In the genomic region with DNA sequence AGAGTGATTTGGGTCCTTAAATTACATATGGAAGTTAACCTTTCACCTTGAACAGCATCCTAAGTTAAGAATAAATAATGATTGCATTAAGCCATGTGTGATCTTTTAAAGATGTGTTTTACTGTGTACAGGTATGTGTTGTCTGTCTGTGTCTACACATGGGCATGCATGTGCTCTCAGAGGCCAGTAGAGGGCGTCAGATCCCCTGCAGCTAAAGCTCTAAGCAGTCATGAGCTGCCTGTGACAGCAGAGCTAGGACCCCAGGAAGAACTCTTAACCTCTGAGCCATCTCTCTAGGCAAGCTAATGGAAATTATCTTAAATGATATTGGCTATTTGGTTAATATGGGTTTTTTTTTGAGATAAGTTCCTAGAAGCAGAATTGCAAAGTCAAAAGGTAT, we compare ENCODE assay signal across 12 mouse cellular contexts.
DNase-seq lines count a peak whose midpoint lies in the region; ATAC-seq and TF ChIP-seq lines count a peak whose summit lies in the region.
"Had no signal": no experiment of that assay in that cellular context is flagged by ENCODE, and none has a peak within 500 bp of the region (broad histone marks: within the 10 kb centered on the region; RNA-seq: fewer than 3 reads in every experiment).

No protein-coding gene starts in this region.

- TF ChIP-seq POLR2A in cerebellum, adult 2 months (IDR thresholded peaks at IDR 0.05; ENCODE audit: borderline replicate concordance, insufficient read depth, low read length), result no peak
- no peak for TF ChIP-seq POLR2A in MEL (IDR thresholded peaks at IDR 0.05; ENCODE audit: control insufficient read depth in 1 of 2, insufficient read depth in 1 of 2, low read depth in 1 of 2, low read length in 2 of 2, poor library complexity in 1 of 2)

- DNase-seq in cerebellum, adult 2 months, result no peak
- no peak for DNase-seq in cerebellum, adult 9-10 months
- DNase-seq in layer of hippocampus, adult 2 months (ENCODE audit: low spot score in 2 of 2), result no peak
- DNase-seq in layer of hippocampus, postnatal 14 days (ENCODE audit: low spot score in 2 of 2), result no peak
- no peak for DNase-seq in MEL (ENCODE audit: low read depth, low spot score)
- no peak for DNase-seq in urinary bladder, postnatal 25 days (ENCODE audit: low spot score)
- DNase-seq in adrenal gland, postnatal 14 days, result no peak
- DNase-seq: thymus, adult 2 months had no signal

- no peak overlapping the region for H3K9ac ChIP-seq in MEL (ENCODE audit: control insufficient read depth, low read depth, low read length, poor library complexity, severe bottlenecking)
- no peak overlapping the region for H3K9ac ChIP-seq in embryonic facial prominence, embryonic 13.5 days
- H3K9ac ChIP-seq: midbrain, embryonic 12.5 days had no signal

- TF ChIP-seq CTCF in cerebellum, adult 2 months (IDR thresholded peaks at IDR 0.05; ENCODE audit: borderline replicate concordance, insufficient read depth, low read depth, low read length), result 0 out of 2 replicates have a peak, but pooled peaks have one; percentile 4
- peak; percentile 71 for TF ChIP-seq CTCF in layer of hippocampus, adult 2 months (conservative IDR thresholded peaks at IDR 0.05)
- TF ChIP-seq CTCF in MEL (IDR thresholded peaks at IDR 0.05 in 2 of 3, conservative IDR thresholded peaks at IDR 0.05 in 1 of 3; ENCODE audit: control insufficient read depth in 1 of 3, insufficient read depth in 1 of 3, low read depth in 2 of 3, low read length in 3 of 3, poor library complexity in 1 of 3, severe bottlenecking in 1 of 3), result peak in 2 of 3 experiments; percentile 11; a peak in 2 of 6 replicates

- 0 out of 2 replicates have a peak, but pooled peaks cover 2% of the 10 kb centered on the region for H3K4me1 ChIP-seq in cerebellum, adult 2 months (ENCODE audit: control insufficient read depth, insufficient read depth, low read length)
- H3K4me1 ChIP-seq in MEL (ENCODE audit: control insufficient read depth in 1 of 2, insufficient read depth in 2 of 2, low read length in 2 of 2), result no peaks in the 10 kb centered on the region
- peaks cover 17% of the 10 kb centered on the region for H3K4me1 ChIP-seq in embryonic facial prominence, embryonic 13.5 days

- no peaks in the 10 kb centered on the region for H3K36me3 ChIP-seq in MEL (ENCODE audit: control insufficient read depth in 1 of 2, insufficient read depth in 2 of 2, low read length in 2 of 2)
- H3K36me3 ChIP-seq in embryonic facial prominence, embryonic 13.5 days, result no peaks in the 10 kb centered on the region
- H3K36me3 ChIP-seq: midbrain, embryonic 12.5 days had no signal

- H3K9me3 ChIP-seq in MEL (replicated peaks; ENCODE audit: insufficient read depth, low read length), result no peaks in the 10 kb centered on the region
- no peaks in the 10 kb centered on the region for H3K9me3 ChIP-seq in embryonic facial prominence, embryonic 13.5 days
- H3K9me3 ChIP-seq: midbrain, embryonic 12.5 days had no signal

- no peak overlapping the region for H3K27ac ChIP-seq in cerebellum, adult 2 months (ENCODE audit: insufficient read depth, low read length)
- no peak overlapping the region for H3K27ac ChIP-seq in layer of hippocampus, adult 2 months
- no peak overlapping the region for H3K27ac ChIP-seq in MEL (ENCODE audit: control insufficient read depth, low read depth, low read length)
- H3K27ac ChIP-seq in embryonic facial prominence, embryonic 13.5 days, result peak overlapping the region; percentile 87; the same call in 1 of the 2 replicates
- H3K27ac ChIP-seq: midbrain, embryonic 12.5 days had no signal

- ATAC-seq in embryonic facial prominence, embryonic 13.5 days (ENCODE audit: insufficient number of reproducible peaks, insufficient read depth, low FRiP score, low TSS enrichment, low read depth), result no peak
- ATAC-seq: activated CD4-positive, CD25-positive, alpha-beta regulatory T cell, adult 4 months had no signal

- no peak overlapping the region for H3K4me3 ChIP-seq in cerebellum, adult 2 months (replicated peaks; ENCODE audit: insufficient read depth, low read depth, low read length)
- no peak overlapping the region for H3K4me3 ChIP-seq in layer of hippocampus, adult 2 months
- no peak overlapping the region for H3K4me3 ChIP-seq in MEL (ENCODE audit: control insufficient read depth in 1 of 2, insufficient read depth in 1 of 2, low read depth in 2 of 2, low read length in 2 of 2)
- no peak overlapping the region for H3K4me3 ChIP-seq in embryonic facial prominence, embryonic 13.5 days
- H3K4me3 ChIP-seq: erythroblast, embryonic 14.5 days; midbrain, embryonic 12.5 days had no signal

- no peak for TF ChIP-seq EP300 in MEL (IDR thresholded peaks at IDR 0.05; ENCODE audit: low read depth in 1 of 2, low read length in 2 of 2)

- TF ChIP-seq RAD21 in MEL (IDR thresholded peaks at IDR 0.05; ENCODE audit: low read depth, low read length), result no peak

- 50% methylated on average over 1 of the region's 1 CpGs for WGBS in cerebellum, adult 2 months
- WGBS in embryonic facial prominence, embryonic 13.5 days, result 17% methylated on average over 1 of the region's 1 CpGs

- no peaks in the 10 kb centered on the region for H3K27me3 ChIP-seq in cerebellum, adult 2 months (ENCODE audit: control insufficient read depth, insufficient read depth, low read length)
- H3K27me3 ChIP-seq in MEL (ENCODE audit: control insufficient read depth in 1 of 2, insufficient read depth in 2 of 2, low read length in 2 of 2), result no peaks in the 10 kb centered on the region
- H3K27me3 ChIP-seq in embryonic facial prominence, embryonic 13.5 days, result 0 out of 2 replicates have a peak, but pooled peaks cover 2% of the 10 kb centered on the region
- H3K27me3 ChIP-seq: midbrain, embryonic 12.5 days had no signal

- no peak overlapping the region for H3K4me2 ChIP-seq in embryonic facial prominence, embryonic 13.5 days
- H3K4me2 ChIP-seq: midbrain, embryonic 12.5 days had no signal

- no peaks in the 10 kb centered on the region for H3K79me2 ChIP-seq in MEL (ENCODE audit: control insufficient read depth, insufficient read depth, low read length, poor library complexity)

TF ChIP-seq in MEL, 35 proteins besides CTCF, POLR2A, EP300 and RAD21:
- TF ChIP-seq UBTF (IDR thresholded peaks at IDR 0.05; ENCODE audit: borderline replicate concordance, insufficient read depth, low read depth, low read length) (no peak), E2F4 (IDR thresholded peaks at IDR 0.05; ENCODE audit: borderline replicate concordance, low read depth, low read length) (no peak), ZC3H11A (IDR thresholded peaks at IDR 0.05; ENCODE audit: low read depth, low read length) (no peak), JUND (IDR thresholded peaks at IDR 0.05; ENCODE audit: low read depth, low read length) (no peak), MYB (IDR thresholded peaks at IDR 0.05; ENCODE audit: low read depth, low read length) (no peak), ZNF384 (IDR thresholded peaks at IDR 0.05; ENCODE audit: low read depth, low read length) (no peak), TCF12 (IDR thresholded peaks at IDR 0.05; ENCODE audit: low read depth, low read length) (no peak), USF1 (IDR thresholded peaks at IDR 0.05; ENCODE audit: low read depth, low read length) (no peak), ELF1 (IDR thresholded peaks at IDR 0.05; ENCODE audit: low read depth, low read length) (no peak), BHLHE40 (IDR thresholded peaks at IDR 0.05; ENCODE audit: borderline replicate concordance, low read depth, low read length) (no peak), SMC3 (IDR thresholded peaks at IDR 0.05; ENCODE audit: low read depth, low read length) (no peak), CHD2 (IDR thresholded peaks at IDR 0.05; ENCODE audit: low read length) (no peak), ZMIZ1 (IDR thresholded peaks at IDR 0.05; ENCODE audit: low read depth, low read length) (no peak), RCOR1 (IDR thresholded peaks at IDR 0.05; ENCODE audit: low read depth, low read length) (no peak), MAX (IDR thresholded peaks at IDR 0.05; ENCODE audit: low read length) (no peak), KAT2A (conservative IDR thresholded peaks at IDR 0.05; ENCODE audit: low read depth, low read length) (no peak)
TF ChIP-seq in MEL: peak in this region for 0.

Comparison
In these comparisons a context has a peak if more than half of its experiments do, and no peak if none do; other contexts are left out.
1. CTCF ChIP-seq: peak in every context shown above with its lines; median percentile 71 in layer of hippocampus, adult 2 months; 11 in MEL; 4 in cerebellum, adult 2 months.